Mouse (Mus musculus) heart, embryonic 13.5 days (tissue): ENCODE measurements around the gene Ngb. TPM values are rescaled to one million over a fixed set of nuclear protein-coding genes. Genes with fewer than 3 reads are reported as not detected.

Experiments
- ATAC-seq: fragments of 200-750 bp; cut with Nextera tagmentation; 2 replicates; pipeline ENCODE4 v1.8.0; 2017; ENCODE audit warnings: moderate TSS enrichment; ENCODE audit not compliant: insufficient number of reproducible peaks, low FRiP score, low TSS enrichment; ENCODE audit errors: extremely low read depth
- H3K27ac ChIP-seq: fragments of 300-500 bp; sonication (generic); replicated peaks from 2 replicates; pipeline ENCODE4 v1.5.1; 2015; ENCODE audit warnings: moderate library complexity, mild to moderate bottlenecking, inconsistent platforms
- H3K27me3 ChIP-seq: fragments of 300-500 bp; sonication (generic); replicated peaks from 2 replicates; pipeline ENCODE4 v1.6.1; 2015; ENCODE audit warnings: mild to moderate bottlenecking, inconsistent platforms
- H3K36me3 ChIP-seq: fragments of 300-500 bp; sonication (generic); 2 replicates; pipeline ENCODE4 v1.6.1; 2015; ENCODE audit warnings: mild to moderate bottlenecking, inconsistent platforms
- H3K4me1 ChIP-seq: fragments of 300-500 bp; sonication (generic); 2 replicates; pipeline ENCODE4 v1.6.1; 2015; ENCODE audit warnings: inconsistent platforms
- H3K4me2 ChIP-seq: fragments of 300-500 bp; sonication (generic); 2 replicates; pipeline ENCODE4 v1.6.1; 2015; ENCODE audit warnings: inconsistent platforms, mild to moderate bottlenecking, moderate library complexity
- H3K4me3 ChIP-seq: fragments of 300-500 bp; sonication (generic); 2 replicates; pipeline ENCODE4 v1.5.1; 2015; ENCODE audit warnings: moderate library complexity, mild to moderate bottlenecking, inconsistent platforms
- H3K9ac ChIP-seq: fragments of 300-500 bp; sonication (generic); 2 replicates; pipeline ENCODE4 v1.6.1; 2015; ENCODE audit warnings: inconsistent platforms, mild to moderate bottlenecking, moderate library complexity
- H3K9me3 ChIP-seq: fragments of 300-500 bp; sonication (generic); 2 replicates; pipeline ENCODE4 v1.6.1; 2016; ENCODE audit warnings: inconsistent platforms
- whole genome bisulfite sequencing: fragments of 180-500 bp; shearing (Covaris S2); methylation state at CpG from one replicate; pipeline ENCODE4 v1.1.7; 2015; ENCODE audit warnings: mixed read lengths; 5-methylcytosine and 5-hydroxymethylcytosine counted together
- polyA plus RNA-seq: library from polyadenylated mRNA; unstranded; fragments of >200 nt; fragmentation: Nextera tagmentation; extraction: Ambion mirVana; gene quantifications from 2 replicates; pipeline ENCODE4 v1.2.1, GENCODE M21; 2015

Gene Ngb
- polyA plus RNA-seq, 1 experiment from 2014 or later, result 0.23 TPM

- Histone ChIP-seq H3K9me3 (no peaks in the 10 kb centered on the region), H3K4me1 (no peaks in the 10 kb centered on the region), H3K4me2 (no peak overlapping the region), H3K27me3 (peaks cover 19% of the 10 kb centered on the region), H3K4me3 (no peak overlapping the region), H3K27ac (no peak overlapping the region), H3K36me3 (no peaks in the 10 kb centered on the region), H3K9ac (no peak overlapping the region)
- no peak for ATAC-seq
- 43% methylated on average over 3 of the region's 3 CpGs for WGBS
Measured at GRCm38 (mm10) chr12:87047536-87047935, 54.8 kb downstream of the Ngb start.

Other genes starting within 250 kb of the Ngb start
- gene Irf2bpl, start 217.7 kb downstream of the Ngb start, polyA plus RNA-seq, result 32.7 and 34.1 TPM in 2 replicates
- 18.4 and 21.3 TPM in 2 replicates for gene Cipc, start 155.5 kb downstream of the Ngb start, polyA plus RNA-seq
- 0.04 and 0.09 TPM in 2 replicates for gene Zdhhc22, start 112.1 kb downstream of the Ngb start, polyA plus RNA-seq
- gene Tmem63c, start 81.2 kb downstream of the Ngb start, polyA plus RNA-seq, result not detected in 2 replicates
- gene Gstz1, start 44.6 kb upstream of the Ngb start, polyA plus RNA-seq, result 27.8 and 31.2 TPM in 2 replicates
- 10.9 and 11.9 TPM in 2 replicates for gene Pomt2, start 45.4 kb upstream of the Ngb start, polyA plus RNA-seq
- 0.59 and 0.76 TPM in 2 replicates for gene Samd15, start 97.2 kb upstream of the Ngb start, polyA plus RNA-seq
- gene Tmed8, start 97.9 kb upstream of the Ngb start, polyA plus RNA-seq, result 1.4 and 1.5 TPM in 2 replicates
- 0.60 and 0.80 TPM in 2 replicates for gene Noxred1, start 136.2 kb upstream of the Ngb start, polyA plus RNA-seq
- gene Vipas39, start 163.7 kb upstream of the Ngb start, polyA plus RNA-seq, result 32.4 and 34.4 TPM in 2 replicates
- 174 and 206 TPM in 2 replicates for gene Ahsa1, start 163.9 kb upstream of the Ngb start, polyA plus RNA-seq
- gene Ism2, start 197.2 kb upstream of the Ngb start, polyA plus RNA-seq, result 0.75 and 0.90 TPM in 2 replicates